Mouse (Mus musculus) bone marrow, adult 2 months (tissue): ENCODE measurements around the gene Sbp. TPM values are rescaled to one million over a fixed set of nuclear protein-coding genes. Genes with fewer than 3 reads are reported as not detected.
"Not testable (repeated sequence)": the region's sequence is repeated elsewhere in the genome, so short reads cannot be mapped to it uniquely, and the experiment has no call there.

Experiments used
- H3K27ac ChIP-seq: fragments of 200-500 bp; 2 replicates; pipeline ENCODE4 v1.5.1; 2012; ENCODE audit warnings: low read depth, mild to moderate bottlenecking, control low read depth, inconsistent platforms, low read length; ENCODE audit not compliant: control insufficient read depth, poor library complexity, insufficient read depth
- H3K4me1 ChIP-seq: fragments of 200-500 bp; 2 replicates; pipeline ENCODE4 v1.6.1; 2011; ENCODE audit warnings: low read length; ENCODE audit not compliant: control insufficient read depth, insufficient read depth
- H3K4me3 ChIP-seq: fragments of 200-500 bp; replicated peaks from 2 replicates; pipeline ENCODE3; 2011; ENCODE audit warnings: mild to moderate bottlenecking, low read depth, low read length, control low read depth; ENCODE audit not compliant: control insufficient read depth
- CTCF ChIP-seq: fragments of 200-500 bp; IDR thresholded peaks from 2 replicates; pipeline ENCODE4 v1.5.1; 2011; ENCODE audit warnings: low read length, control low read depth; ENCODE audit not compliant: control insufficient read depth, insufficient read depth
- POLR2A ChIP-seq: fragments of 200-500 bp; IDR thresholded peaks from 2 replicates; pipeline ENCODE4 v1.6.1; 2011; ENCODE audit warnings: low read depth, mild to moderate bottlenecking, control low read depth, low read length, borderline replicate concordance; ENCODE audit not compliant: control insufficient read depth
- WGBS: fragments of 180-500 bp; shearing (Covaris S2); methylation state at CpG from one replicate; pipeline ENCODE4 v1.1.7; 2018; 5-methylcytosine and 5-hydroxymethylcytosine counted together
- polyA plus RNA-seq: library from polyadenylated mRNA; stranded (reverse); fragments of >200 nt; gene quantifications from 2 replicates; pipeline ENCODE4 v1.2.4, GENCODE M21; 2011; ENCODE audit warnings: low replicate concordance; ENCODE audit not compliant: missing spikeins, insufficient read depth, insufficient read length

Gene Sbp
- polyA plus RNA-seq, result not detected in 2 replicates

DNA sequence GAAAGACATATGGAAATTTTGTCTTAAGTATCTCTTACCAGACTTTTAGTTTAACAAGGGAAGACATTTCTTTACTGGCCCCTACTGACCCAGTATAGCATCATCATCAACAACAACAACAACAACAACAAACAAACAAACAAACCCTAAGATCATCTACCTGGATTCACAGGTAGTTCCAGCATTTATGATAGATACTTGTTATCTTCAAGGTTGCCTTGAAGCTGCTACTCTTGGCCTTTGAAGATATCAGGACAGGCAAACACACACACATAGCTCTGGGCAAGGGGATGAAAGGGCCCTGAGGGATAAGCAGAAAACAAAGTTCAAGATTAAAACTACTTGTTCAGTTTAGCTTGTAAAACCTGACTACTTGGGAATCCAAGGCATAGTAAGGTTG, at the start of gene Sbp:
Gene Sbp, plus strand, starts transcription at position 301 of the 400 bp plus-strand sequence.
- Histone ChIP-seq H3K4me1 (no peaks in the 10 kb centered on the region), H3K4me3 (no peak within 1 kb of the TSS), H3K27ac (no peak within 1 kb of the TSS)
- TF ChIP-seq CTCF (no peak), POLR2A (no peak)

DNA sequence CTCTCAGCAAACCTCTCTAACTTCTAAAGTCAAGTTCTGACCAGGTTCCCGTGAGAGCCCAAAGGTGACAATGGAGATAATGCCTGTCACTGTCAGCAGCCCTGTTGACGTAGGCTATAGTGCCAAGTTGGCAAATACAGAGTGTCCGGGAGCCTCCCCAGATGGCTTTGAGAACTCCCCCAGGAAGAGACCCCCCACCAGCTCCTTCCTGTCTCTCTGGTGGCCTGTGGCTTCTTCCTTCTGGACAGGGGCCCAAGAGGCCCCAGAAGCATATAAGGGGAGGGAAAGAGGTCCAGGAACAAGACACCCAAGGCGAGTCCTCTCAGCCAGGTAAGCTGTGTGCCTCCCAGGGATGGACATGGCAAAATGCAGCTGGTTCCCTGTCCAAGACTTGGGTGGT, 24.3 kb upstream of the Sbp start, which contains the start of gene Dcpp3:
Gene Dcpp3, plus strand, starts transcription at position 301 of the 400 bp plus-strand sequence.
- H3K4me3 ChIP-seq, H3K4me1 ChIP-seq, H3K27ac ChIP-seq: not testable (repeated sequence)
- 29% methylated on average over 4 of the region's 4 CpGs for WGBS

DNA sequence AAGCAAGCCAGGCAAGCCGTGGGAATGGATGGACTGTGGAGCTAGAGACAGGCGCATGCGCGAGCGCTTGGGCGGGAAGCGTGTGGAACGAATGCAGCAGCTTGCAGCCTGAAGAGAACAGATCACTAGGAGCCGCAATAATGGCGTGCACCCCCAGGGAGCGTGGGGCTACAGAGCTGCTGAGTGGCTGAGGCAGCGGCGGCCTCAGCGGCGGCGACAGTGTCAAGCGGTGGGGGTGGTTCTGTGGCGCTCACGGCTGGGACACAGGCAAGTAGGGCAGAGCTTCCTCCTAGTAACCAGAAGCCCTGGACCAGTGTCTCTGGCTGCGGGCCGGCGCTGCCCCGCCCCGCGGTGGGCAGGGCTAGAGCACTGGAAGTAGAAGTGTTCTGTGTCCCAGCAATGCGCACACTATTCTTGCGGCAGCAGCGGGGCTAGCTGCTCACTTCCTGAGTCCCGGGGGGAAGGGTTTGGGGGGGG, 16.9 kb upstream of the Sbp start:
- TF ChIP-seq POLR2A, result peak; percentile 55; the same call in 1 of the 2 replicates
- TF ChIP-seq CTCF, result no peak
- under 1% methylated on average over 29 of the region's 29 CpGs for WGBS
- H3K4me1 ChIP-seq, result no peaks in the 10 kb centered on the region
- peak overlapping the region; percentile 65 for H3K4me3 ChIP-seq
- peak overlapping the region; percentile 51; the same call in 1 of the 2 replicates for H3K27ac ChIP-seq

DNA sequence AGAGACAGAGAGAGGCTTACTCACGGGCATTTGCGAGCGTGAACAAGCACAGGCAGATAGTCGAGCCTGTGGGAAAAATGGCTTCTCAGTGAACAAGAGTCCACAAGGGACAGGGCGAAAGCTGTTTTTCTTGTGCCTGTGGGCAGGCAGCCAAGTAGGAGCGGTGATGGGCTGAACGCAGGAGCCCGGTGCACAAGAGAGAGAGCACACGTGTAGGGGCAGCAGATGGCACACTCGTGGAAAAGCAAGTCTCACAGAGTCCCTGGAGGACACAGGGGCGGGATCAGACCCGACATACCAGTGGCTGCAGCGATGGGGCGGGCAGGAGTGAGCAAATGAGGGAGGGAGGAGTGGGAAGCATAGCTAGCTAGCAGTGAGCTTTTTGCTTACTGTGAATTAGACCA, 16.4 kb upstream of the Sbp start:
- peak overlapping the region; percentile 59 for H3K4me3 ChIP-seq
- H3K27ac ChIP-seq, result no peak overlapping the region
- under 1% methylated on average over 14 of the region's 14 CpGs for WGBS
- H3K4me1 ChIP-seq, result no peaks in the 10 kb centered on the region
- TF ChIP-seq CTCF (no peak), POLR2A (no peak)

DNA sequence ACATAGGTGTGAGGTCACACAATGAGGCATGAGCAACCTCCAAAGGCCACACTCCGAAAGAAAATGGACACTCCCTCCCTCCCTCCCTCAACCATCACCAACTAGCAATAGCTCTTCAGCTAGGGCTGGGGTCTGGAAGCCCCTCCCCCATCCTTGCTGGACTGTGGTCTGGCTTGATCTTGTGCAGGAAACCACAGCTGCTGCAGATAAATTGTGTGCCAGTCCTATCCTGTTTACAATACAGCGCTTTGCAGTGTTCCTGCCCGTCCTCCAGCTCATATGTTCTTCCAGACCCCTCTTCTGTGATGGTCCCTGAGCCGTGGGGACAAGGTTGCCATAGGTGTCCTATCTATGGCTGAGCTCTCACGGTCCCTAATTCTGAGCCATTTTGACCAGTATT, 10.3 kb upstream of the Sbp start:
- TF ChIP-seq POLR2A, result no peak
- TF ChIP-seq CTCF, result no peak
- WGBS, result 32% methylated on average over 5 of the region's 5 CpGs
- Histone ChIP-seq H3K4me1 (no peaks in the 10 kb centered on the region), H3K27ac (no peak overlapping the region), H3K4me3 (no peak overlapping the region)

DNA sequence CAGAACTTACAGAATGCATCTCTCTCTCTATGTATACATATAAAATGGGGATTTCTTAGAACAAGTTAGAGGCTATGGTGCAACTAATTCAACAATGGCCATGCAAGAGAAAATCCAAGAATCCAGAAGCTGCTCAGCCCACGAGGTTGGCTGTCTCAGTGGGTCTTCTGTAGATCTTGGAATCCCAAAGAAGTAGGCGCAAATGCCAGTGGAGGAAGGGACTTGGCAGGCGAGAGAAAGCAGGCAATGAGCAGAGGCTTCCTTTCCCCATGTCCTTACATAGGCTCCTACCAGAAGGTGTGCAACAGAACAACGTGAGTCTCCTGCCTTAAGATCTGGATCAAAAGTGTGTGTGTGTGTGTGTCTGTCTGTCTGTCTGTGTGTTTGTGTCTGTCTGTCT, 6.0 kb downstream of the Sbp start:
- H3K4me1 ChIP-seq, H3K27ac ChIP-seq, H3K4me3 ChIP-seq: not testable (repeated sequence)
- 79% methylated on average over 4 of the region's 4 CpGs for WGBS

DNA sequence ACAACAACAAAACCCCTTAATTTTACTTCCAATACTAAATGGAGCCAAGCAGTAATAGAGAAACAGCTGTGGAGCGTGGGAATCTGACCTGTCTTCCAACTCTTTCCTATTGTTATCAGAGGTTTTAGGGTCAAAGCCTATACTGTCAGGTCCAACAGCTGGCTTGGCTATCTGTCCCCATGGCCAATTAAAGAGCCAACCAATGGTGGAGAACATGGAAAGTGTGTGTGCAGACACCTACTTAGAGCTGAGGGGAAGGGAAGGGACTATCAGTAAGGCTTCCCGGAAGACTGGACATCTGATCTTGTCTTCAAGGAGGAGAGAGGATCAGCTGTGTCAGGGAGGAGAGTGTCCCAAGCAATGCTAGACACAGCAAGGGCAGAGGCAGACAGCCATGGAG, 7.6 kb downstream of the Sbp start:
- 84% methylated on average over 2 of the region's 2 CpGs for WGBS
- H3K27ac ChIP-seq, result no peak overlapping the region
- TF ChIP-seq POLR2A, result no peak
- no peak for TF ChIP-seq CTCF
- H3K4me1 ChIP-seq, result no peaks in the 10 kb centered on the region
- H3K4me3 ChIP-seq, result no peak overlapping the region

DNA sequence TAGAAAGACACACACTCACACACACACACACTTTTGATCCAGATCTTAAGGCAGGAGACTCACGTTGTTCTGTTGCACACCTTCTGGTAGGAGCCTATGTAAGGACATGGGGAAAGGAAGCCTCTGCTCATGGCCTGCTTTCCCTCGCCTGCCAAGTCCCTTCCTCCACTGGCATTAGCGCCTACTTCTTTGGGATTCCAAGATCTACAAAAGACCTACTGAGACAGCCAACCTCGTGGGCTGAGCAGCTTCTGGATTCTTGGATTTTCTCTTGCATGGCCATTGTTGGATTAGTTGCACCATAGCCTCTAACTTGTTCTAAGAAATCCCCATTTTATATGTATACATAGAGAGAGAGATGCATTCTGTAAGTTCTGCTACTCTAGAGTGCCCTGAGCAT, 9.4 kb downstream of the Sbp start:
- not testable (repeated sequence) for H3K4me1 ChIP-seq, H3K4me3 ChIP-seq, H3K27ac ChIP-seq
- WGBS, result 73% methylated on average over 4 of the region's 4 CpGs

DNA sequence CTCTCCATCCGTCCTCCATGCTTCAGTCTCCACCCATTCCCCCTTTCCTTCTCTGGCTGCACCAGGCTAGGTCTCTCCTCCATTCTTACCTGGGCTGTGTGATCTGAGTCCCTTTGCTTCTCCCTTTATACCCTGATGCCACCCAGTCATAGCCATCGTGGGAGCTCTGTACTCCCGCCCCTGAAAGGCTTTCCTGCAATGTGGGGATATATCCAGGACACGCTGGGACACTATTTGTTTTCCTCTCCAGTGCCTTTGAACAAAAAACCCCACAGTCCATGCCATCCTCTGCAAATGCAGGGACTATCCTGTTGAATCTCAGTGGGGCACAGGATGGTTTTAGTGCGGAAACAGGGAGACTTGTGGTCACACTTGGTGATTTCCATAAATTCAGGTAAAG, 13.7 kb downstream of the Sbp start, which contains the start of gene Sbpl:
Gene Sbpl, minus strand, starts transcription at position 101 of the 400 bp plus-strand sequence.
- no peak for TF ChIP-seq POLR2A
- no peak for TF ChIP-seq CTCF
- H3K27ac ChIP-seq, result no peak within 1 kb of the TSS
- H3K4me3 ChIP-seq, result no peak within 1 kb of the TSS
- H3K4me1 ChIP-seq, result no peaks in the 10 kb centered on the region
- WGBS, result 71% methylated on average over 5 of the region's 5 CpGs
